Mouse (Mus musculus) stomach, postnatal 0 days (tissue): ENCODE data around the gene Pcgf6.

ENCODE experiments used
- CTCF ChIP-seq: IDR thresholded peaks from 2 replicates; pipeline ENCODE4 v1.5.1; 2016; ENCODE audit warnings: antibody characterized with exemption, low read depth, mild to moderate bottlenecking, moderate library complexity
- EP300 ChIP-seq: optimal IDR thresholded peaks from 2 replicates; pipeline ENCODE3; 2016; ENCODE audit warnings: antibody characterized with exemption

DNA sequence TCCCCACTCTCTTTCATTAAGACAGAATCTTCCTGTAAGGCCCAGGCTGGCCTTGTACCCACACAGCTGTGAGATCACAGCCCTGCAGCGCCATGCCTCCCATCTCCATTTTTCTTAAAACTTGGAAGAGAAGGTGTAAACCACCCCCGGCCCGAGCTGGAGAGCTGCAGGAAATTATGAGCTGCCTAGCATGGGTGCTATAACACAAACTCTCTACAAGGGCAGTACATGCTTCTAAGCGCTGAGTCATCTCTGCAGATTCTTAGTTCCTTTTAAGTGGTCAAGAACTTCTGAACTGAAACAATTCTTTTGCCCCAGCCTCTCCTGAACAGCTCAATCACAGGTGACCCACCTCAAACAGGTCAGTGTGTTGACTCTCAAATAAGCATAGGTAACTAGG is 15.8 kb downstream of the Pcgf6 start:
- TF ChIP-seq EP300 = no peak
- no peak for TF ChIP-seq CTCF
